Mouse (Mus musculus) small intestine, adult 2 months (tissue): ENCODE measurements around the gene Ccz1.

Source experiments
- CTCF ChIP-seq: fragments of 200-500 bp; IDR thresholded peaks from 2 replicates; pipeline ENCODE4 v1.5.1; 2012; ENCODE audit warnings: low read depth, mild to moderate bottlenecking, control low read depth, inconsistent platforms, low read length, moderate library complexity, mixed read lengths; ENCODE audit not compliant: insufficient replicate concordance, insufficient read length; ENCODE audit errors: extremely low read depth
- POLR2A ChIP-seq: fragments of 200-500 bp; IDR thresholded peaks from 2 replicates; pipeline ENCODE4 v1.6.1; 2012; ENCODE audit warnings: low read depth, mild to moderate bottlenecking, control low read depth, inconsistent platforms, low read length, moderate library complexity

DNA sequence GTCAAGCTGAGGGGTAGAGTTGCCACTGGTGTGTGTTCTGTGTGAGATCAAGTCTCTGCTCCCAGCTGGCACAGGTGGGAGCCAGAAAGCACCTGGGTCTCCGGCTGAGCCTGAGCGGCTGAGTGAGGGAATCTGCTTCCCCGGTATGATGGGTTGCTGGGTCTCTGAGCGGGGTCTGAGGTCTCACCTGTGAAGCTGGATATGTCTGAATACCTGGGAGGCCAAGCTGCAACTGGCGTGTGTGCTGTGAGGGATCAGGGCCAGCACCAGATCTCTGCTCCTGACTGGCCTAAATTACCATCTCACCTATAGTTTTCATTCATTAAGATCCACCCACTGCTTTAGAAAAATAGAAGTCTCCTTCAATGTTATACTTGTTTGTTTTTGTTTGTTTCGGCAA, 57.6 kb downstream of the Ccz1 start:
- TF ChIP-seq POLR2A (no peak), CTCF (no peak)
